Mouse (Mus musculus): ENCODE results near the gene Pdss2.

Pdss2 gene

DNA sequence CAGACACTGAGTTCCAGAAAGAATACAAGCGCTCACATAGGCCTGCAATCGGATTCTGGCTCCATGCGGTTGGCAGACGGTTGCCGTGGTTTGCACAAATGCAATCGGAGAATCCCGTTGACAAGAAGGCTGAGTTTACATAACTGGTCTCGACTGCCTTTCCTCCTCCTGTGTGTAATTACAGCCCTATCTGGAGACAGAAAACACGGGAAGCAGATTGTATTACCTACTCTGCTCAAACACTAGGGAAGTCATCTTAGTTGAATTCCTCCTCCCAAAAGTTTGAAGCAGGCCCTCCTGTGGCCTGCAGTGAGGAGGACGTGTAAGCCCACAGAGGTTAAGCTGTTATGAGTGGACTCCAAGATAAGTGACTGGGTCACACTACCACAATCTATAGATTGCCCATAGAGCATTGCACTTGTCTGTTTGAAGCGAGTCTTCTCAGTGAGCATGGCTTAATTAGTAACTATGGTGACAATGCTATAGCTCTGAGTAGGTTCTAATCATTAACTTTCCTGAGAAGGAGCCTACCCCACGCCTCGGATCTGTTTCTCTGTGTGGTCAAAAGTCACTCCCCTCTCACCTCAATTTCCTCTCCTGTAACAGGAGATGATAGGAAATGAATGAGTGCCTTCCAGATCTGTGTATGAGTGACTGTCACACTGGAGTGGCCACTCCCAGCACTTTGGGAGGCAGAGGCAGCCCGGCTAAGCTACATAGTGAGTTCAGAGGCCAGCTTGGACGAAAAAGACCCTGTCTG lies 219.9 kb downstream of the Pdss2 start:
- DNase-seq: no peak

DNA sequence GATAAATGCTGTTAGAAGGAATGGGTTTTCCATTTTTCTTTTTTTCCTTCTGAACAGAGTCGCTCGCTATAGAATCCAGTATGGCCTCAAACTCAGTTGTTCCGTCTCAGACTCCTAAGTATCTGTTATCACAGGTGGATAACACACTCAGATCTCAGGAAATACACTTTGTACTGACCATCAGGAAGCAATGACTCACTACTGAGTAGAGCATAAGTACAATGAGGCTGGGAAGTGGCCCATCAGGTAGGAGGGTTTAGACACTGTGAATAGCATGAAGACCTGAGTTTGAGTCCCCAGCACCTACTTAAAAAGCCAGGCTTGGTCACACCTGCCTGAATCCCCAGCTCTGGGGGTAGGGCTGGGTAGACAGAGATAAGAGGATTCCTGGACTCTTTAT lies 227.4 kb downstream of the Pdss2 start:
- DNase-seq: no peak

DNA sequence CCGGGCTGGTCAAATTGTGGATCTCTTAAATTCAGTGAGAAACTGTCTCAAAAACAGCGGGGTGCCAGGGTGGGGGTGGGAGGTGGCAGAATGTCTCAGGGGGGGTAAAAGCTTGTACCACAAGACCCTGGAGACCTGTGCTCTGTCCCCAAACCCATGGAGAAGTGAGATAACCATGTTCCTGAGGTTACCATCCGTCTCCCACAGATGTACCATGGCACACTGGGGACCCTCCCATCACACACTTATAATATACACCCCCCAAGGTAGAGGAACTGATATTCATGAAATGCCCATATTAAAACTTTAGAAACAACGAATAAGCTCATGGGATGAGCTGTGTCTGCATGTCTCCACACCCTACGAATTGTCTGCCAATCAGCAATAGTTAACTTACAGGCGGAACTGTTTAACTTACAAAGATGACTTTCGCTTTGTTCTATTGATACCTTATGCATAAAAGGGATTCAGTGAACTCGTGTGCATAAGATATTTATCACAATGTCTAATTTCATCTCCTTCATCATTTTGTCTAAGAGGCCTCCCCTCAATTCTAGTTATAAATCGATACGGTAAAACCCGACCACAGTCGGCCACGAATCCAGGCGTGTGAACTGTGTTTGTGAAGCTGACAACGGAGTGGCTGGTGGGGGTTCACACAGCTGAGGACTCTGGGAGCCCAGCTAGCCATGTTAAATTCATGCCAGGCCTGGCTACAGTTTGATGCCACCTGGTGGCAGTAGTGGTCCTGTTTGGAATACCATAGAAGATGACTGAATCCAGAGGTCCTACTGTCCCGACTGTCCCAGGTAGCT lies 230.8 kb downstream of the Pdss2 start:
- peak; percentile 64 for DNase-seq

DNA sequence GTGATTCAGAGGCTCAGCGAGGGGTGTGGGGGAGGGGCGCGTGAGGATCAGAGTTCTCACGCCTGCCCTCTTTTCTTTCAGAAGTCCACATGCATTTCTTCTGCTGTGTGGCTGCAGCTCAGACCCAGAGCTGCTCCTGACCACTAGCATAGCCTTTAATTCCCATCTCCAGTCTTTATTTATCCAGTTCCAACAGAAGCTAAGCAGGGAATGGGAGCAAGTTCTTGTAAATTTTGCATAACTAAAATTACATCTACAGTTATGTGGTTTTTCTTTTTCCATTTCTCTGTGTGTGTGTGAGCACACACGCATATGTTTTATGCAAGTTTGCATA lies 231.3 kb downstream of the Pdss2 start:
- no peak for DNase-seq

DNA sequence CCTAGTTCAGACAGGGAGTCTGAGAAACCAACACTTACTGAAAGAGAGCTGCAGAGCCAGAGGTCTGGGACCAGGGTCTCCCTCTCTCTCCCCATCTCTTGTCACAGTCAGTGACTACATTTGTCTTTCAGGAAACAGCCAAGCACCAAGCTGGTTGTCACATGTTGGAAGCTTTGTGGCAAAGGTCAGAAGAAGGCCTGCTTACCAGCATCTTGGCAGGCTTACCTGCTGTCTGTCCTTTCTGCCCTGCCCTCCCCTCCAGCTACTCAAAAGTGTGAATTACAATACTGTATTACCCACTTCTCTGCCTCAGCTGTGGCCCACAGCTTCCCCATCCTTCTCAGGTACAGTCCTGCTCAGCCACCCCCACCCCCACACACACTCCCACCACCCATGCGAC lies 232.9 kb downstream of the Pdss2 start:
- DNase-seq: no peak

DNA sequence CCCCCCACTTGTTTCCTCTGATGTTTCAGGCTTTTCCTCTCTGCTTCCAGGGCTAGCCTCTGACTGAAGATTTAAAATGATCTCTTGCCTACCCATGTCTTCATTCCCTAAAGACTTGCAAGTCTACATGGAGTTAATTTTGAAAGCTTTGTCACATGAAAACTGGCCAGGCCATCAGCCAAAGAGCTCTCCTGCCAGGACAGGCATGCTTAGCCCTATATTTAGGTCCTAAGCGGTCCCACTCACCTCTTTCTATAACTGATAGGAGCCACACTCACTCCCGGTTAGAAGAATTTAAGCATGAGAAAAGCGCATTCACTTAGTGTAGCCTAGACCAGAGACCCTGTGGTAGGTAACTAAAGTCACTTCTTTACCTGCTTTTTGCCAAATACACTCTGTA lies 233.4 kb downstream of the Pdss2 start:
- DNase-seq: no peak

DNA sequence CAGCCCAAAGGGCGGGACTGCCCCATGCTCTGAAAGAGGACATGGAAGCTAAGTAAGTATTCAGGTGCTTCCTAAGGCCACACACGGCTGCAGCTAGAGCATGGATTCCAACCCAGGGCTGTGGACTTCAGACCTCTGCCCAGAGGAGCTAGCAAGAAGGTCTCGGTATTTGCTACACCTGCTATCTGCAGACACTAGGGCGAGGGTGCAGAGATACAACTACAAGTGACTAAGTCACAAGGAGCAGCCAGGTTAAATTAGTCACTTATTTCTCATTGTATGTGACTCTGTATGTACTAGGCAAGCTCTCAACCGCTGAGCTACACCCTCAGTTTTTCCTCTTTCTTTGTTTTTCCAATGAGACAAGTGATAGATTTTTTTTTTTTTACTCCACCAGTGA lies 241.5 kb downstream of the Pdss2 start:
- no peak for DNase-seq

DNA sequence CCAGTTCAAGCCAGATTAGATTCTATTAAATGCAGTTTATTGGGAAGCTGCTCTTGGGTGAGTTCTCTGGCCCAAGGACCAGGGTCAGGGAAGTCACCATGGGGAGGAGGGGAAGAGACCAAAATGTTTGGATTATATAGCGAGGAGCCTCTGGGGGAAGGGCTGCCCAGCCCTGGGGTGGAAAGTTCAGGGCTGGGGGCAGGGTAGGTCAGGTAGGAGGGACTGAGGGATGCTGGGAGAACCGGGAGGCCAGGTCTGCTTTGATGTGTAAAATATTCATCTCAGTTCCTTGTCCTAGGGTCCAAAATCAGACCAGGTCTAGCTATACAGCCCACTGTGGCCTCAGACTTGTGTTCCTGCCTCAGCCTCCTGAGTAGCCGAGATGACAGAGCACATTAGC lies 241.9 kb downstream of the Pdss2 start:
- DNase-seq: no peak

DNA sequence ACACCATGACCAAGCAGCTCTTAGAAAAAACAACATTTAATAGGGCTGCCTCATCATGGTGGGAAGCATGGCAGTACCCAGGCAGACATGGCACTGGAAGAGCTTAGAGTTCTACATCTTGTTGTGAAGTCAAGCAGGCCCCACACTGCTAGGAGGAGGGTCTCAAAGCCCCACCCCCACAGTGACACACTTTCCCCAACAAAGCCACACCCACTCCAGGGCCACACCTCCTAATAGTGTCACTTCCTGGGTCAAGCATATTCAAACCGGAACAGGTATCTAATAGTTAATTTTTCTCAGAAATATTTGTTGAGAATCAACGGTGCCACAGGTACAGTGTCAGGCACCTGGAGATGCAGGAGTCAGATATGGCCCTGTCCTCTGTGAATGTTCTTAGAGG lies 244.9 kb downstream of the Pdss2 start:
- DNase-seq: no peak

DNA sequence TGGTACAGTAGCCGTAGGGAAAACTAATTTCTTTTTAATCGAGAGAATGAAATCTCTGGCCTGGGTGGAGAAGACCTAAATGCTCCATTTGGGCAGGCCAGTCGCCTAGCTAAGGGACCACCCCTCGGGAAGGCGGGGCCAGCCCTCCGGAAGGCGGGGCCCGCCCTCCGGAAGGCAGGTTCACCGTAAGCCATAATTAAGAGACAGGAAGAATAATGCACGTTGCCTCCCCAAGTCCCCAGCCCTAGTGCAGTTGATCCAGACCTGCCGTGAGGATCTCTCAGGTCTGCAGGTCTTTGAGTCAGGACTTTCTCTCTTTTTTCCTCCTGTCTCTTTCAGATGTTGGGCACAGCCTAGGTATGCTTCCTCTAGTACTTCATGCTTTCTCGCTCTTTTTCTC lies 246.4 kb downstream of the Pdss2 start:
- no peak for DNase-seq

DNA sequence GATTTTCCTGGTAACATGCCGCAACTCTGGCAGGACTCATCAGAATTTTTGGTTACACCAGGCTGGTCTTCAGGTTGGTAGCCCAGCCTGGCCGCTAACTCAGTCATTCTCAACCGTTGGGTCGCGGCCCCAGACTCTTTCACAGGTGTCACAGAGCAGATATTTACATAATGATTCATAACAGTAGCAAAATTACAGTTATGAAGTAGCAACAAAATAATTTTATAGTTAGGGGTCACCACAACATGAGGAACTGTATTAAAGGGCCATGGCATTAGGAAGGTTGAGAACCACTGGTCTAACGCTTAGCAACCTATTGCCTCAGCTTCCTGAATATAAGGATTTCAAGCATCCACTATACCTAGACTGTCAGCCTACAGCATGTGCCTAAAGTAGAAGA lies 247.0 kb downstream of the Pdss2 start:
- DNase-seq: no peak

DNA sequence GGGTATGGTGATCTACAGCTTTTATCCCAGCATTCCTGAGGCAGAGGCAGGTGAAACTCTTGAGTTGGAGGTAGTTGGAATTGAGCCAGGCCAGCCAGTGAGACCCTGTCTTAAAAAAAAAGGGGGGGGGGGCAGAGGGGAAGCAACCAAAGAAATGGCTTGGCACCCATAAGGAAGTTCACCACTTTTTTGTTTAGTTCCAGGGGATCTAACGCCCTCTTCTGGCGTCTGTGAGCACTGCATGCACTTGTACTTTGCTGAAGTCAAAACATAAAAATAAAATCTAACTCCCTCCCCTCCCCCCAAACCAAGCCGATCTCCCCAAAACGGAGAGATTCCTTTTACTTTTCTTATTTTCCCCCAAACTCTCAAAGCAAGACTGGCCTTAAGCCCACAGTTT lies 254.1 kb downstream of the Pdss2 start:
- peak; percentile 13 for DNase-seq

DNA sequence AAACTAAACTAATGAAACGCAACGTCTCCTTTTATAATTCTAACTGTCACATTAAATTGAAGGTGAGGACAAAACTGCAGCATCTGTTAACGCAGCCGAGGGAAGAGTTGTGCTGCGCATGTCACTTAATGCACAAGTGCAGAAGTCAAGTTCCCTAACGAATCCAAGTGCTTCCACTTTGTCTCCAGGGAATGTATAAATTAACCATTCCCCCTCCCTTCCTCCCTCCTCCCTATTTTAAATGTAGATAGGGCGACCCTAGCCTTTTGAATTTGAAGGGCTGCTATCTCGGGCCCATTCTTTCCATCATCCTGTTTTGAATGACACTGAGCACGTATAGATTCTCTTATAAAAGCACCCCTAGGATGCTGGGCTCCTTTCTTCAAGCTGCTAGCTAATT lies 256.2 kb downstream of the Pdss2 start:
- DNase-seq: no peak

DNA sequence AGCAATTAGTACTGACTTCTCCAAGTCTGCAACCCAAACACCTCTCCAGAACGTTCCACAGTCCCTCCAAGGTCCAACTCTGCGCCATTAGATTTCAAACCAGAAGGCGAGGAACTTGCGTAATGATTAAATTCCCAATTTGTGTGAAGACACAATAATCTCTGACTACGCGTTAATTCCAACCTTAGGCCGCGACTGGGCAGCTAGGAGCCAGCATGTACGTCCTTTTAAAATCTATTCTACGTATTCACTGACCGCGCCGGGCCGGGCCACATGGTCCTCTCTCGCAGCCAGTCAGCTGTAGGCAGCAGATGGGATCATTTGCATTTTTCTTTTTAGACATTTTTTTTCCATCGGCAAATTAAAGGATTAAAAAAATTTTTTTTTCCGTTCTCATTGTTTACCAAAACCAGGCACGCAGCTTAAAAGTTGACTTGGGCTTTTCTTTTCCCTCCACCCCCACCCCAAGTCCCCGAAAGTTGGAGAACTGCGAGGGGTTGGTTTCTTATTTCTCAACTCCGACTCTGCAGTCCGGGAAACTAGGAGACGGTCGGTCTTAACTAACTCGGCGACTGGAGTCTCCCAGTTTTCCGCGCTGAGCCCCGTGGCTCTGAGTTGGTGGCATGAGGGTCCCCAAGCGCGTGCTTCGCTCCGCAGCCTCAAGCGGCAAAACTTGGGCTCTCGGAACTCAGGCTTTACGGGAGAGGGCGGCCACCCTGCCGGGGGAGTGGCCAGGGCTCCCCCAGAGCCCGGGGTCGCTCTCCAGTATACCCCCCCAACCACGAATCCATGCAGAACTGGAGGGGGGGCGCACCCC lies 256.8 kb downstream of the Pdss2 start:
- DNase-seq: peak; percentile 4

DNA sequence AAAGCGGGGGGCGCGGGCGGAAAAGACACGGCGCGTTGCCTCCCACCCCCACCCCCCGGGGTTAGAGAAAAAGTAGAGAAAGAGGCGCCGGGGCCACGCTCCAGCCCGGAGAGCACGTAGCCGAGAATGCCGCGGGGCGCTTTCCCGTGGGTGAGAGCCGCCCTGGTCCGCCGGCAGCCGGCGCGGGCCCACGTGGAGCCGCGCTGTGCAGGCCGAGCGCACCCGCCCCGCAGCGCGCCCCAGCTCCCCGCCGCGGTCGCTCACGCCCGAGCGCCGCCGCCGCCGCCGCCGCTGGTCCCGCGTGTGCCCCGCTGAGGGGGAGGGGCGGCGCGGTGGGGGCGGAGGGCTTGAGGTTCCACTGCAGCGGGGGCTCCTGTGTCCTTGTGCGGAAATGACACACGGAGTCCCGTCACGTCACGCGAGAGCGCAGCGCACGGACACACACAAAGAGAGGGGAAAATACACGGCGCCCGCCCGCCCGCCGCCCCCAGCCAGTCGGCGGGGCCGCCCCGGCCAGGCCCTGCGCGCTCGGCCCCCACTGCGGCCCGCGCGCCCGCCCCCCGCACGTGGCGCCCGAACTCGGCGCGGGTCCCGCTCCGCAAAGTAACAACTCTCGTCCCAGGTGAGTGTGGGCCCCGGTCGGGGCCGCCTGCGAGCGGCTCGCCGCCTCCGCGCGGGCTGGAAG lies 257.6 kb downstream of the Pdss2 start, which contains the start of gene Bend3:
TSS of gene Bend3 (plus strand) at position 81 of the 685 bp plus-strand sequence.
- DNase-seq: peak; percentile 44

DNA sequence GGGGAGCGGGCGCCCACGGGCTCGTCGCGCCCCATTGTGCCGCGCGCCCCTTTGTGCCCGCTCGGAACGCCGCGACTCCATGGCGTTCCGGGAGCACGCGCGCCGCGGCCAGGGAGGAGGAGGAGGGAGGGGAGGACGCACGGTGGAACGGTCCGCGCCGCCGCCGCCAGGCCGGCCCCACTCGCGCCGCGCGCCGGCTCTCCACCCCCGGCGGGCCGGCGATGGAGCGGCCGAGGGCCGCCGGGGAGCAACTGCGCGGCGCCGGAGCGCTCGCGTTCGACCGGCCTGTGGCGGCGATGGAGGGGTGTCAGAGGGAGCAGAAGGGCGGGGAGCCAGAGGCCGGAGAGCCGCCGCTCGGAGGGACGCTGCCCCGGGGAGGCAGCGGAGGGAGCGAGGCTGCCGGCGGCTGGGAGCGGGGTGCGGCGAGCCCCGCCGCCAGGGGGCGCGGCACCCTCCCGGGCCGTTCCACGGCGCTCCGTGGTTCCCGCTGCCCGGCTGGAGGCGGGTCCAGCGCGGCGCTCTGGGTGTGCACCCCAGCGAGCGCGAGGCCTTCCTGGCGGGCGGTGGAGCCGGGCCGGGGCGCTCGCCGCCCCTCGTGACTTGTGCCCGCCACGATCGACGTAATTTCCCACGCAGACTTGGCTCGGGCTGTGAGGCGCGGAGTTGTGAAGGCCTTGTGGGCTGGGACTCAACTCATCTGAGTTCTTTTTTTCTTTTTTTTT lies 258.3 kb downstream of the Pdss2 start:
- peak; percentile 66 for DNase-seq

DNA sequence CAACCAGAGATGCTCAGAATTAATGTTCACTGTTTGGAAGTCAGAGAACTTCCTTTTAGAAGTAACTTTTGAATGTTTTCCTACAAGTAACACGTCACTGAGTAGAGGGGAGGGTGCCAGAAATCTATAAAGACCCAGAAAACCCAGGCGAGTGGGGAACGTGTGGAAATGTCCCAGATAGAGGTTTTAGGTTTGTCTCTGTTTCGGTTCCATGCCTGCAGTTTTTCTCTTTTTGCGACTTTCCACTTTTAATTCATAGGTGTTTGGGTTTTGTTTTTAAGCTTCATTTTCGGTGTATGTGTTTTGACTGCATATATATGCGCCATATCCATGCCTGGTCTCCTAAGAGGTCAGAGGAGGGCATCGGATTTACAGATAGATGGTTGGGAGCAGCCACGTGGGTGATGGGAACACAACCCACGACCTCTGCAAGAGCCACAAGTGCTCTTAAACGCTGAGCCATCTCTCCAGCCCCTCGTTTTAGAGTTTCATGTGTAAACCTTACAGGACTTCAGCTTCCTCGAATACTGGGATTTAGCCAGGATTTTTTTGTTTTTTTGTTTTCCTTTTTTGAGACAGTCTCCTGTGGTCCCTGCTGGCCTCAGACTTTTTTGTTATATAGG lies 259.1 kb downstream of the Pdss2 start:
- DNase-seq: no peak

DNA sequence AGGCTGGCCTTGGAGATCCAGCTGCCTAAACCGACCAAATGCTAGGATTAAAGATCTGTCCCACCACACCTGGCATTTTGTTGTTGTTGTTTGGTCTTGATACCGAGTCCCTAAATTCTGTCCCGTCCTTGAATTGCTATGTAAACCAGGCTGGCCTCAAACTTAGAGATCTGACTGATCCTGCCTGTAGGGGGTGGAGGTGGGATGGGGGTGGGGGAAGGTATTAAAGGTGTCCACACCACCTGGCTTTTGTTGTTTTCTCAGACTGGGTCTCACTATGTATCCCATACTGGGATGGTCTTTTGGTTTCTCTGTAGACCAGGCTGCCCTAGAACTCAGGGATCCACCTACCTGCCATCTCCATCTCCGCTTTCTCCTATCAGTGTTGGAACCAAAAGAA lies 259.9 kb downstream of the Pdss2 start:
- DNase-seq: no peak

DNA sequence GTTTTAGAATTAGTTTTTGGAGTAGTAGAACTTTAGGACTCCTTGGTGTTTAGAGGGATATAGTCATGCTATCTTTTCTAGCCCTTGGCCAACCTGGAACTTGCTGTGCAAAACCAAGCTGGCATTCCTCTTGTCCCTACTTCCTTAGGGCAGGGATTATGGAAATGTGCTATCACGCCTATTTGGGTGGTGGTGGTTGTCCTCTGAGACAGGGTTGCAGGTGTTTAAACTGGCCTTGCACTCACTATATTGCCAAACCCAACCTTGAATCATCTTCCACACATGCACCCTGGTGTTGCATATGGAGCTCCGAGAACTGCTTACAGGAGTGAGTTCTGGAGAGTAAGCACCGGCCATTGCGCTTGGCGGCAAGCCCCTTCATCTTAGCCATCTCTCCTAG lies 260.7 kb downstream of the Pdss2 start:
- DNase-seq: no peak

DNA sequence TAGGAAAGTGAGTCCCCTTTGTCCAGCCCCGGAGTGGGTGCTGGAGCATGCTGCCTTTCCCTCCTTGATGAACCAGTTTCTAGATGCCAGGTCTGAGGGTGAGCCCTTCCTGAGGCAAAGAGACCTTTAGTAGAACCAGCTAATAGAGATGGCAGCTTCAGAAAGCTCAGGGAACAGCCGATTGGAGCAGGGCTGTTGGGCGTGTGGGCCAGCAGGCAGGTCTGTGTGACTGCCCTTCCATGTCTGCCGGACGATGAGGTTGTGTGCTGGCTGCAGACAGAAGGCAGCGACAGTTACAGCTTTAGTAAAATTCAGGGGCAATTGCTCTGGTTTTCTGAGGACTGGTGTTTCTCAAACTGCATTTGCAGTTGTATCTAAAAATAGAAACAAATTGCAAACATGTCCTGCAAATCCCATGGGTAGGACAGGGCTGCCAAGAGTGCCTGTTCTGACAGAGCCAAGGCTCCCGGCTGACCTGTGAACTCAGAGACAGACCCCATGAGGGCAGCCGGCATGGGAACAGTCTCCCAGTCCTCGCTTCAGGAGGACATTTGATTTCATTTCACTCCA lies 262.2 kb downstream of the Pdss2 start:
- no peak for DNase-seq

DNA sequence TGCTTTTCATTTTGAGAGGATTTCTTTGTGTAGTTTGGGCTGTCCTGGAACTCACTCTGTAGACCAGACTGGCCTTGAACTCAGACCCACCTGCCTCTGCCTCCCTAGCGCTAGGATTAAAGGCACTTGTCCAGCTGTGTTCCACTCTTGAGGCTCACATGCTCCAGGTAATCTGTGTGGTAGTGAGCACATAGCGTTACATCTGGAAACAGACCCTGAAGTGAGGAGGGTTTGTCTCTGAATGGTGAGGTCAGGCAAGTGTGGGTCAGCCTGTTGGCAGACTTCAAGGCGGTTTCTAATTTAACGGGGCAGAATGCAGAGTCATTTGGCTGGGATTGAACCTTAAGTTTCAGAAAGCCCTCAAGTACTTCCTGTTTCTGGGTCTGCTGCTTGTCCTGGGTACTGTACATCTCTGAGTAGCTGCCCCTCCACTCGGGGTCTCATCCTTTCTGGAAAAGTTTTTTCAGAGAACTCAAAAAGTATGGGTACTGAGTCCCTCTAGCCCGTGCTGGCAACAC lies 264.5 kb downstream of the Pdss2 start:
- DNase-seq: no peak

Data from cerebellum, adult 11 months (tissue).